Mouse (Mus musculus): ENCODE data around the gene Proser1. TPM values are rescaled to one million over a fixed set of nuclear protein-coding genes. Genes with fewer than 3 reads are reported as not detected.

Gene Proser1
- 1.7 and 2.0 TPM in 2 replicates for polyA plus RNA-seq (2012; rRNA removed)

DNA sequence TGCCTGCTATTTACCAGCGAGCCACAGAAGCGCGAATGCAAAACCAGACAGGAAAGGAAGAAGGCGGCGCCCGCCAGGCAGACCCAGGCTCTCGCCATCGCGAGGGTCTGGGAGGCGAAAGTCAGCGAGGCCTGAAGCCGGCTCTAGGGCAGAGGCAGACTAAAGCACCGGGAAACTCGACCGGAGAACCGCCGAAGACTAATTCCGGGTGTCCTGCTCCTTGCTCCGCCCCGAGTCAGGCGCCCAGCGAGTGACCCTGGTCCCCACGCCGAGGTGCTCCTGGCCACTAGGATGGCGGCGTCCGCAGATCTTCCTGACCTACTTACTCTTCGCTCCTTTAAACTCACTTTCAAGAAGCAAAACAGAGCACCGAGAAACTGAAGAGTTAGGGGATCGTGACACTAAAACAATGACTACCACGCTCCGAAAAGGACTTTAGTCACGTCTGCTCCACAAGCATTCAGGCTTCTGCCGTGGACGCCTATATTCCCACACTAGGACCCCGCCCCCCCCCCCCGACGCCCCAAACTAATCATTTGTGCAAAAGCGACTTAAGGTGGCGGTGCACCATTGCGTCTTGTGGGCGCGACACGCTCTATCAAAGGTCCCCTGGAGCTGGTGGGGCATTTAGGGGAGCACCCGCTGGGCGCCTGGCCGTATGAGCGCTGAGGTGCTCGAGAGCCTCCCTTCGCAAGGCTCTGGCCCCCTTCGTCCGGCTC, at the start of gene Proser1, which contains the start of gene Nhlrc3:
Gene Proser1, plus strand, starts transcription at position 621 of the 719 bp plus-strand sequence.
Gene Nhlrc3, minus strand, starts transcription at position 287 of the 719 bp plus-strand sequence.

DNA sequence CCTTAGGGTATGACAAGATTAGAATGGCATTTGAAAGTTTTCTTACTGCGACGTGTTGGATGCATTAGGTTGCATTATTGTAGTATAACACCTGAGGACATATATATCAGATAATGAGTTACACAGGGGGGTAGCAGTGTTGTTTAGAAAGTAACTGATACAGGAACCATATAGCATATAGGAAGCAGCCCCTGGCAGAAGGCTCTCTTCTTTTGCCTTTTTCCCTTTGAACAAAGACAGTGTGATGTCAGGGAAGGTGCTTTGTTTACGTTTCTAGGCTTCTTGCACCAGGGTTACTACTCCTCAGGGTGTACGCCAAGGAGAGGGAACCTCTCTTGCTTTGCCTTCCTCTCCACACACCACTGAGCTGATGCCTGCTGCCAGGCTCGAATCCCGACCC, 24.9 kb downstream of the Proser1 start, which contains the start of gene Stoml3:
Gene Stoml3, plus strand, starts transcription at position 301 of the 400 bp plus-strand sequence.

Other genes starting within 250 kb of the Proser1 start
- gene Nhlrc3, start 334 bp upstream of the Proser1 start, polyA plus RNA-seq (2012; rRNA removed), result 4.9 and 5.5 TPM in 2 replicates
- gene Stoml3, start 25.0 kb downstream of the Proser1 start, polyA plus RNA-seq (2012; rRNA removed), result not detected in 2 replicates
- 0.50 and 0.52 TPM in 2 replicates for gene Frem2, start 193.7 kb downstream of the Proser1 start, polyA plus RNA-seq (2012; rRNA removed)